Mouse (Mus musculus) lung, postnatal 0 days (tissue): Measurements from ENCODE around the gene Tmem140.

Source experiments
- CTCF ChIP-seq: IDR thresholded peaks from 2 replicates; pipeline ENCODE4 v1.5.1; 2016; ENCODE audit warnings: antibody characterized with exemption, mild to moderate bottlenecking
- EP300 ChIP-seq: IDR thresholded peaks from 2 replicates; pipeline ENCODE4 v1.6.1; 2016; ENCODE audit warnings: antibody characterized with exemption, mild to moderate bottlenecking, control low read depth

GRCm38 (mm10) chr6:34906125-34906524 lies 43.2 kb downstream of the Tmem140 start:
- TF ChIP-seq CTCF (peak; percentile 50), EP300 (no peak)
